Mouse (Mus musculus): ENCODE data around the gene Tagap1. TPM values are rescaled to one million over a fixed set of nuclear protein-coding genes. Genes with fewer than 3 reads are reported as not detected.
A peak's percentile ranks its signal among the peaks of the same experiment; 100 is the strongest.
"Not testable (repeated sequence)": the region's sequence is repeated elsewhere in the genome, so short reads cannot be mapped to it uniquely, and the experiment has no call there.

Gene Tagap1
- polyA plus RNA-seq, 1 experiment from 2014 or later = 53.7 TPM

DNA sequence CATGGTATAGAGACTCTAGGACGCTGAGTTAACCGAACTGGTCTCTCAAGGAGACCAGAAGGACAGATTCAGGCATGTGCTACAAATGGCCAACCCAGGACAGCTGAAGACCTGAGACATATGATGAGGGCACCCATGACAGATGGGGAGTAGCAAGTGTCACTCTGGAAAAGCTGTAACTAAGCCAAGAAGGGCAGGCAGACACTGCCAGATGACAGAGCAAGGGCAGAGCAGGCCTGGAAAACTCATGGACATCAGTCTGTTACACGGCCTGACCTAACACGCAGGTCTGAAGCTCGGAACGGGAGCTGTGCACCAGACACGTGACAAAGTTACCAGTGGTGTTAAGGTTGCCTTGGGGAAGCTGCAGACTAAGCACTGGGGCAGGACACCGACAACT is 2.1 kb downstream of the Tagap1 start:
- not testable (repeated sequence) for H3K4me3 ChIP-seq; H3K4me1 ChIP-seq; H3K9me3 ChIP-seq; DNase-seq (ENCODE audit: low spot score); H3K27ac ChIP-seq (replicated peaks); H3K27me3 ChIP-seq (replicated peaks; ENCODE audit: low read depth, poor library complexity, severe bottlenecking)
- peaks cover 24% of the 10 kb centered on the region for H3K36me3 ChIP-seq (replicated peaks)
- 91% methylated on average over 7 of the region's 8 CpGs for WGBS

DNA sequence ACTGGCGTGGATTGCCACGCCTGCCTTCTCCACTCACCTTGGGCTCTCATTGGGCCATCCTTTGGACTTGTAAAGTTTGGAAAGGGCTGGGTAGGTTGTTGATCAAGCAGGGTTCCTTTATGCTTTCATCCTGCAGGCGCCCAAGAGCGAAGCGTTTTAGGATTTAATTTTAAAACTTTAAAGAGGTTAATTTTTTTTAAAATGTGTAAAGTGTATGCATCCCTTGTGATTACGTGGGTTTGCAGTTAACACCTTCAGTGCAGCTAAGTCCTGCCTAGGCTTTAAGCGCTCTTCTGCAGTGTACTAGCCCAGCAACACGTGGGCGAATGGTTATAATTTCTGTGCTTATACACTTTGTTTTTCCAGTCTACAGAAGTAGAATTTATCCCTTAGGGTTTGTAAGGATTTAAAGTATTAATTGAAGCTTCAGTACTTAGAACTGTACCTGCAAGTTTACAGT is 12.2 kb downstream of the Tagap1 start:
- Histone ChIP-seq H3K4me3 (peak overlapping the region; percentile 65), H3K27ac (replicated peaks) (peak overlapping the region; percentile 85)
- not testable (repeated sequence) for H3K36me3 ChIP-seq (replicated peaks); DNase-seq (ENCODE audit: low spot score); H3K9me3 ChIP-seq; H3K27me3 ChIP-seq (replicated peaks; ENCODE audit: low read depth, poor library complexity, severe bottlenecking); H3K4me1 ChIP-seq
- 20% methylated on average over 9 of the region's 9 CpGs for WGBS

DNA sequence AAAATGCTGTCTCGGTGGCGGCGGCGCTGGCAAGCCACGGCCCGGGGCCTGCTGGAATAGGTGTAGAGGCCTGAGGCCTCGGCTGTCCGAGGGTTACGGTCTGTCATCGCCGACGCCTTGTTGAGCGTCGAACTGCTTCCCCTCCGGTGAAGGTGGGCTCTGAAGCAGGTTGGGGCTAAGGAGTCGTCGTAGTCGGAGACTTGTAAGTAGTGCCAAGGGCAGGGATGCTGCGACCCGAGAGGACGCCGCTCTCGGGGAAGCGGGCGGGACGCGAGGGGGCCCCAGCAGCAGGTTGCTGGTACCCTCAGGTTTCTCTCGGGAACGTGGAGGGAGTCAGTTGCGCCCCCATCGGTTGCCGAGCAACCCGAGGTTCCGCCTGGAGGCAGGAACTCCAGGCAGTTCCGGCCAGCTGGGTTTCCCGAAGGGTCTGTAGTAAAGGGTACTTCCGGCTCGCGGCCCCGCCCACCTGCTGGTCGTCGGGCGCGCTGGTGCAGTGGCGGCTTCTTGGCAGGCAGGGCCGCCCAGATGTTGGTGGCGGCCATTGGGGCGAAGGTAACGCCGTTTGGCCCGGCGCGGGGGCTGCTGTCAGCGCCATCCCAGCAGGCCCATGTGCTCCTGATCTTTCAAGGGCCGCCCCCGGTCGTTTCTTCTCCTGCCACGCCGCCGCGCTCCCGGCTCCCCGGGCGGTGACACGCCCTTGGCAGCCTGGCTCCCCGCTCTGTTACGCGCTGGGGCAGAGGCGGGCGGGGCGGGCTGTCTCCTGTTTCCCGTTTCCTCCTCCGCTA is 12.8 kb downstream of the Tagap1 start, which contains the start of gene Rsph3b:
Gene Rsph3b (minus strand): TSS at position 699 of the 785 bp plus-strand sequence.
- not testable (repeated sequence) for H3K9me3 ChIP-seq; H3K36me3 ChIP-seq (replicated peaks); H3K27me3 ChIP-seq (replicated peaks; ENCODE audit: low read depth, poor library complexity, severe bottlenecking); H3K4me1 ChIP-seq
- peak; percentile 94 for DNase-seq (ENCODE audit: low spot score)
- WGBS = under 1% methylated on average over 73 of the region's 73 CpGs
- Histone ChIP-seq H3K4me3 (peak within 1 kb of the TSS; percentile 65), H3K27ac (replicated peaks) (peak within 1 kb of the TSS; percentile 85)

DNA sequence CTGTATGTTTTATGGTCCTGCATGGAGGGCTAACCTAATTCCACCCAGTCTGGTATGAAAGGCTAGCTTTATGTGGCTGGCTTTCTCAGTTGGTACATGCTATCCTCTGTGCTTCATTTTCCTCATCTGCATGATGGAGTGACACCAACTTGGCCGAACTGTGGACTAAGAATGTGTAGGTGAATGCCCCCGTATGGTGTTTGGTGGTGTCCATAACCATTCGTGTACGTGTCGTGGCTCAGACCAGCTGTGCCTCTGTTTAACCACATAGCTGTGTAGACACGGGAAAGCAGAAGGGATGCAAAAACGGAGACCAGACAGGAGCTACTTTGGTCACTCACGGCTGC is 13.3 kb downstream of the Tagap1 start:
- H3K27ac ChIP-seq (replicated peaks); H3K27me3 ChIP-seq (replicated peaks; ENCODE audit: low read depth, poor library complexity, severe bottlenecking); DNase-seq (ENCODE audit: low spot score); H3K4me1 ChIP-seq; H3K36me3 ChIP-seq (replicated peaks); H3K9me3 ChIP-seq: not testable (repeated sequence)
- WGBS = no CpG with 5 or more reads among the region's 8 CpGs
- H3K4me3 ChIP-seq = peak overlapping the region; percentile 65

DNA sequence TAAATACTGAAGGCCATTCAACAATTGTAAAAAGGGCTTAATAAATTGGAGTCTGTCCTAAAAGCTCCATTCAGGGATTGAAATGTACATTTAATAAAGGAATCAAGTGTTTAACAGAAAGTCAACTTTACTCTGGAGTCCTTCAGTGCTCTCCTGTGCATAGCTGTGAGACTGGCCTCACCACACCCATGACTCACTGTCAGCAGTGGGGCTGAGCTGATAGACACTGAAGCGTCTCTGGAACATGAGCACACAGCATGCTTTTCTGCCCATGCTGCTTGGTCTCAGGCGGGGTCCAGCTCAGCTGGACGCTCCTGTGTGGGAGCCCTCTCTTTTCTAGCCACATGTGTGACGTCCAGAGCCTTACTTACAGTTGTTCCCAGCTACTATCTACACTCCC is 18.4 kb downstream of the Tagap1 start:
- H3K36me3 ChIP-seq (replicated peaks); H3K27ac ChIP-seq (replicated peaks); DNase-seq (ENCODE audit: low spot score); H3K4me3 ChIP-seq; H3K27me3 ChIP-seq (replicated peaks; ENCODE audit: low read depth, poor library complexity, severe bottlenecking); H3K9me3 ChIP-seq; H3K4me1 ChIP-seq: not testable (repeated sequence)
- no CpG with 5 or more reads among the region's 4 CpGs for WGBS

DNA sequence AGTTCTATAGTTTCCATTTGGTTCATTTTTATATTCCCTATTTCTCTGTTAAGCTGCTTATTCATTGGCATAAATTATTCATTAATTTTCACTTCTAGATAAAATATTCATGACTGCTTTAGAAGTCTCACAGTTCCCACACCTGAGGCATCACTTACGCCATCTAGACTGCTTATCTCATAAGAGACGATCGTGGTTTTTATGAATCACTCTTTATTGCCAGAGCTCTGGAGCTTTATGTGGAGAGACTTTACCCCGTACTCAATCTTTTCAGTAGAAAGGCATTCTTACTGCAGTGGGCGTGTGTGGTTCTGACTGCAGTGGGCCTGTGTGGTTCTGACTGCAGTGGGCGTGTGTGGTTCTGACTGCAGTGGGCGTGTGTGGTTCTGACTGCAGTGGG is 29.3 kb downstream of the Tagap1 start:
- not testable (repeated sequence) for H3K9me3 ChIP-seq; H3K27ac ChIP-seq (replicated peaks); H3K4me3 ChIP-seq; DNase-seq (ENCODE audit: low spot score); H3K4me1 ChIP-seq; H3K27me3 ChIP-seq (replicated peaks; ENCODE audit: low read depth, poor library complexity, severe bottlenecking); H3K36me3 ChIP-seq (replicated peaks)
- WGBS = 97% methylated on average over 7 of the region's 7 CpGs

DNA sequence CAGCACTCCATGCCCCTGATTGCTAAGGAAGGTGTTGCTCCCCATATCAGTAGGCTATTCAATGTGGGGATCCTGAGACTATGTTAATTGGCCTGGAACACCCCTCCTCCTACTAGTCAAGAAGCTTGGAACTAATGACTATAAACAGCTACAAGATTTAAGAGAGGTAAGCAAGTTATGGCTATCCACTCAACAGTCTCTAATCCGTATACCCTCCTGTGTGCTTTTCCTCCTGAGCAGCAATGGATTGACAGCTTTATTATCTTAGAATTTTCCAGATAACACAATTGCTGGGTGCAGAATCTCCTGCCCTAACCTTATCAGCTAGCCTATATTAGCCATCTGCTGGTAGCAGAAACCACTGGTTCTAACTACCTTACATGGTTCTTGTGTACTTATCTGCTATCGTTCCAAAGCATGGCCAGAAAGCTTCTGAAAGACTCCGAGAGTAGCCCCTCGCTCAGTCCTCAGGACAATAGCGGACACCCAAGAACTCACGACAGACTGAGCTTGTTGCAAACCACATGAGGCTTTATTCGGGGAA is 40.5 kb downstream of the Tagap1 start:
- not testable (repeated sequence) for H3K36me3 ChIP-seq (replicated peaks); H3K27ac ChIP-seq (replicated peaks); DNase-seq (ENCODE audit: low spot score); H3K4me3 ChIP-seq; H3K4me1 ChIP-seq; H3K27me3 ChIP-seq (replicated peaks; ENCODE audit: low read depth, poor library complexity, severe bottlenecking); H3K9me3 ChIP-seq
- WGBS = 92% methylated on average over 7 of the region's 7 CpGs

DNA sequence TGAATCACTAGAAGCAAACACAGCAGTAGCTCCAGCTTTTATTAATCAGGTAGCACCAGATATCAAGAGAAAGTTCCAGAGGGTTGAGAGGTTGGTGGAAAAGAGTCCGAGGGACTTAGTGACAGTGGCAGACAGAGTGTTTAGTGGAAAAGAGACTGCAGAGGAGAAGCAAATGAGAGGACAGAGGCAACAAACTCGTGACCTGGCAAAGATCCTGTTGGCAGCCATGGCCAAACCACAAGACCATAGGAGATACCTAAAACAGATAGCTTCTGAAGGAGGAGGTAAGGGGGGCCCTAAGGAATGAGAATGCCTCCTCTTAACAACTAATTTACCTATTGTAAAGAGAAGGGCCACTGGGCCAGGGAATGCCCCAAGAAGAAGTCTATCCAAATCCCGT is 41.6 kb downstream of the Tagap1 start:
- H3K4me1 ChIP-seq; H3K27ac ChIP-seq (replicated peaks); H3K27me3 ChIP-seq (replicated peaks; ENCODE audit: low read depth, poor library complexity, severe bottlenecking); H3K9me3 ChIP-seq; DNase-seq (ENCODE audit: low spot score); H3K36me3 ChIP-seq (replicated peaks); H3K4me3 ChIP-seq: not testable (repeated sequence)
- WGBS = 85% methylated on average over 3 of the region's 3 CpGs

DNA sequence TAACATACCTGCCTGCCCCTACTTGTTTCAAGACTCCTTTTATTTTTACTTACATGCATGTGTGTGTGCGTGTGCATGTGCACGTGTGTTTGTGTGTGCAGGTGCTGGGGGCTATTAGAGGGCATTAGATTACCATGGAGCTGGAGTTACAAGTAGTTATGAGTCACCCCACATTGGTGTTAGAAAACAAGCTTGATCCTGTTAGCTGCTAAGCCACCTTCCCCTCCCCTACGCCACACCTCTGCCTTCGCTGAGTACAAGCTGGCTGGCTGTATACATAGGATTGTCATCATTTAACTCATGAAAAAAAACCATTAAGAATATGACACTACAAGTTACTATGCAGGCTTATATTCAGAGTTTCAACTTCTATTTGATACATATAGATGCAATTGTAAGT is 45.7 kb downstream of the Tagap1 start:
- not testable (repeated sequence) for H3K36me3 ChIP-seq (replicated peaks); H3K27me3 ChIP-seq (replicated peaks; ENCODE audit: low read depth, poor library complexity, severe bottlenecking); H3K4me1 ChIP-seq; H3K4me3 ChIP-seq; H3K9me3 ChIP-seq; H3K27ac ChIP-seq (replicated peaks); DNase-seq (ENCODE audit: low spot score)
- WGBS = 96% methylated on average over 4 of the region's 4 CpGs

DNA sequence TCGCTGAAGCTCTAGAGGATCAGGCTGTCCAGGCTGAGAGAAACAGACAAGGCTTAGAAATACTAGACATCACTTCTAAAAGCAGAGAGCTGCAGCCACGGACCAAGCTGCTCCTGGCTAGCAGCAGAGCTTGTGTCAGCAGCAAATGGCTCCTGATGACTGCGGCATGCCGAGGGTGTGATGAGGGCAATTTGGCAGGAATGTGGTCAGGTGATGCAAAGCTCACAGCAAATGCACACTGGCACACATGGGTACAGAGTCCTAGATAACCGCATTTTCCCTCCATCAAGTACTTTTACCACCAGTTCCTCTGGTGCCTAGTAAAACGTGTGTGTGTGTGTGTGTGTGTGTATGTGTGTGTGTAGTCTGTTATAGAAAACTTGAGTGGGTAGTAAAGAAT is 46.9 kb downstream of the Tagap1 start:
- not testable (repeated sequence) for H3K36me3 ChIP-seq (replicated peaks); H3K4me3 ChIP-seq; DNase-seq (ENCODE audit: low spot score); H3K9me3 ChIP-seq; H3K27me3 ChIP-seq (replicated peaks; ENCODE audit: low read depth, poor library complexity, severe bottlenecking); H3K27ac ChIP-seq (replicated peaks); H3K4me1 ChIP-seq
- WGBS = 72% methylated on average over 2 of the region's 6 CpGs

Other genes with a start within 250 kb of the Tagap1 start
- gene Ezr, start 178.4 kb downstream of the Tagap1 start, polyA plus RNA-seq (2016; fragmentation: Nextera tagmentation; extraction: Ambion mirVana) = 51.6 and 55.0 TPM in 2 replicates
- 31.5 and 34.7 TPM in 2 replicates for gene Rsph3b, start 12.5 kb downstream of the Tagap1 start, polyA plus RNA-seq (2016; fragmentation: Nextera tagmentation; extraction: Ambion mirVana)
- gene Rnaset2b, start 9.5 kb upstream of the Tagap1 start, polyA plus RNA-seq (2016; fragmentation: Nextera tagmentation; extraction: Ambion mirVana) = 120 and 126 TPM in 2 replicates
- 0.09 and 0.26 TPM in 2 replicates for gene Gm49721, start 17.7 kb upstream of the Tagap1 start, polyA plus RNA-seq (2016; fragmentation: Nextera tagmentation; extraction: Ambion mirVana)
- gene Gm1604a, start 64.4 kb upstream of the Tagap1 start, polyA plus RNA-seq (2016; fragmentation: Nextera tagmentation; extraction: Ambion mirVana) = not detected in 2 replicates
- gene Rps6ka2, start 209.0 kb upstream of the Tagap1 start, polyA plus RNA-seq (2016; fragmentation: Nextera tagmentation; extraction: Ambion mirVana) = 27.2 and 27.7 TPM in 2 replicates

Measured in embryonic facial prominence, embryonic 10.5 days (tissue).